Mouse (Mus musculus): ENCODE data around the gene Nlrx1. TPM values are rescaled to one million over a fixed set of nuclear protein-coding genes. Genes with fewer than 3 reads are reported as not detected.

Nlrx1 gene
- polyA plus RNA-seq, 1 experiment from 2014 or later = 6.8 TPM

- Histone ChIP-seq H3K9me3 (replicated peaks; ENCODE audit: low read length) (no peaks in the 10 kb centered on the region), H3K4me1 (replicated peaks; ENCODE audit: insufficient read depth, low read length) (no peaks in the 10 kb centered on the region), H3K27me3 (ENCODE audit: insufficient read depth, low read length) (no peaks in the 10 kb centered on the region), H3K4me3 (replicated peaks; ENCODE audit: low read depth, low read length) (no peak within 1 kb of the TSS), H3K36me3 (ENCODE audit: insufficient read depth, low read length) (no peaks in the 10 kb centered on the region), H3K9ac (ENCODE audit: low read depth, low read length) (no peak within 1 kb of the TSS), H3K4me2 (ENCODE audit: low read length) (no peak within 1 kb of the TSS), H3K27ac (no peak within 1 kb of the TSS)
- WGBS = 49% methylated on average over 2 of the region's 2 CpGs
- ATAC-seq (replicated peaks; ENCODE audit: low FRiP score, low read depth) (no peak), DNase-seq (ENCODE audit: low spot score) (no peak)
- TF ChIP-seq CTCF (IDR thresholded peaks at IDR 0.05; ENCODE audit: low read depth) = no peak
Observed at GRCm38 (mm10) chr9:44240399-44240798, 28.0 kb downstream of the Nlrx1 start, which contains the start of gene Ccdc153. Gene Ccdc153, plus strand, starts transcription at chr9:44240676.

GRCm38 (mm10) chr9:44239447-44239846, 29.0 kb downstream of the Nlrx1 start:
- peak; percentile 86 for TF ChIP-seq CTCF (IDR thresholded peaks at IDR 0.05; ENCODE audit: low read depth)
- Histone ChIP-seq H3K9me3 (replicated peaks; ENCODE audit: low read length) (no peaks in the 10 kb centered on the region), H3K9ac (ENCODE audit: low read depth, low read length) (no peak overlapping the region), H3K27me3 (ENCODE audit: insufficient read depth, low read length) (no peaks in the 10 kb centered on the region), H3K4me3 (replicated peaks; ENCODE audit: low read depth, low read length) (no peak overlapping the region), H3K27ac (no peak overlapping the region), H3K4me2 (ENCODE audit: low read length) (no peak overlapping the region), H3K36me3 (ENCODE audit: insufficient read depth, low read length) (no peaks in the 10 kb centered on the region), H3K4me1 (replicated peaks; ENCODE audit: insufficient read depth, low read length) (no peaks in the 10 kb centered on the region)
- ATAC-seq (replicated peaks; ENCODE audit: low FRiP score, low read depth) (no peak), DNase-seq (ENCODE audit: low spot score) (peak; percentile 86)
- WGBS = 15% methylated on average over 5 of the region's 5 CpGs

GRCm38 (mm10) chr9:44238501-44239190, 29.8 kb downstream of the Nlrx1 start:
- Histone ChIP-seq H3K4me3 (replicated peaks; ENCODE audit: low read depth, low read length) (no peak overlapping the region), H3K27me3 (ENCODE audit: insufficient read depth, low read length) (no peaks in the 10 kb centered on the region), H3K9ac (ENCODE audit: low read depth, low read length) (no peak overlapping the region), H3K4me1 (replicated peaks; ENCODE audit: insufficient read depth, low read length) (no peaks in the 10 kb centered on the region), H3K4me2 (ENCODE audit: low read length) (no peak overlapping the region), H3K27ac (no peak overlapping the region), H3K36me3 (ENCODE audit: insufficient read depth, low read length) (no peaks in the 10 kb centered on the region), H3K9me3 (replicated peaks; ENCODE audit: low read length) (no peaks in the 10 kb centered on the region)
- ATAC-seq (replicated peaks; ENCODE audit: low FRiP score, low read depth) (no peak), DNase-seq (ENCODE audit: low spot score) (no peak)
- WGBS = 79% methylated on average over 17 of the region's 17 CpGs
- TF ChIP-seq CTCF (IDR thresholded peaks at IDR 0.05; ENCODE audit: low read depth) = no peak

- ATAC-seq (replicated peaks; ENCODE audit: low FRiP score, low read depth) (no peak), DNase-seq (ENCODE audit: low spot score) (no peak)
- H3K27ac ChIP-seq = peak overlapping the region; percentile 71
- 38% methylated on average over 4 of the region's 4 CpGs for WGBS
- H3K36me3 ChIP-seq (ENCODE audit: insufficient read depth, low read length) = no peaks in the 10 kb centered on the region
- no peak overlapping the region for H3K4me2 ChIP-seq (ENCODE audit: low read length)
- H3K4me3 ChIP-seq (replicated peaks; ENCODE audit: low read depth, low read length) = no peak overlapping the region
- no peak overlapping the region for H3K9ac ChIP-seq (ENCODE audit: low read depth, low read length)
- no peaks in the 10 kb centered on the region for H3K4me1 ChIP-seq (replicated peaks; ENCODE audit: insufficient read depth, low read length)
- H3K9me3 ChIP-seq (replicated peaks; ENCODE audit: low read length) = no peaks in the 10 kb centered on the region
- H3K27me3 ChIP-seq (ENCODE audit: insufficient read depth, low read length) = no peaks in the 10 kb centered on the region
- no peak for TF ChIP-seq CTCF (IDR thresholded peaks at IDR 0.05; ENCODE audit: low read depth)
Observed at GRCm38 (mm10) chr9:44237128-44237527, 31.3 kb downstream of the Nlrx1 start.

- Histone ChIP-seq H3K27me3 (ENCODE audit: insufficient read depth, low read length) (no peaks in the 10 kb centered on the region), H3K36me3 (ENCODE audit: insufficient read depth, low read length) (no peaks in the 10 kb centered on the region), H3K4me2 (ENCODE audit: low read length) (no peak overlapping the region), H3K4me3 (replicated peaks; ENCODE audit: low read depth, low read length) (no peak overlapping the region), H3K4me1 (replicated peaks; ENCODE audit: insufficient read depth, low read length) (no peaks in the 10 kb centered on the region), H3K9me3 (replicated peaks; ENCODE audit: low read length) (no peaks in the 10 kb centered on the region), H3K9ac (ENCODE audit: low read depth, low read length) (0 out of 2 replicates have a peak overlapping the region, but pooled peaks have one; percentile 28), H3K27ac (peak overlapping the region; percentile 71)
- ATAC-seq (replicated peaks; ENCODE audit: low FRiP score, low read depth) (no peak), DNase-seq (ENCODE audit: low spot score) (peak; percentile 31)
- WGBS = 41% methylated on average over 4 of the region's 4 CpGs
- no peak for TF ChIP-seq CTCF (IDR thresholded peaks at IDR 0.05; ENCODE audit: low read depth)
Observed at GRCm38 (mm10) chr9:44236601-44237000, 31.8 kb downstream of the Nlrx1 start.

- H3K4me1 ChIP-seq (replicated peaks; ENCODE audit: insufficient read depth, low read length) = no peaks in the 10 kb centered on the region
- H3K27ac ChIP-seq = peak overlapping the region; percentile 72
- no peak for TF ChIP-seq CTCF (IDR thresholded peaks at IDR 0.05; ENCODE audit: low read depth)
- H3K9me3 ChIP-seq (replicated peaks; ENCODE audit: low read length) = no peaks in the 10 kb centered on the region
- WGBS = 24% methylated on average over 19 of the region's 19 CpGs
- peak; percentile 69 for DNase-seq (ENCODE audit: low spot score)
- H3K4me3 ChIP-seq (replicated peaks; ENCODE audit: low read depth, low read length) = peak overlapping the region; percentile 97
- peak overlapping the region; percentile 53 for H3K4me2 ChIP-seq (ENCODE audit: low read length)
- no peak overlapping the region; the same call in 1 of the 2 replicates for H3K9ac ChIP-seq (ENCODE audit: low read depth, low read length)
- peak; percentile 8; the same call in 1 of the 2 replicates for ATAC-seq (replicated peaks; ENCODE audit: low FRiP score, low read depth)
- H3K27me3 ChIP-seq (ENCODE audit: insufficient read depth, low read length) = no peaks in the 10 kb centered on the region
- H3K36me3 ChIP-seq (ENCODE audit: insufficient read depth, low read length) = no peaks in the 10 kb centered on the region
Observed at GRCm38 (mm10) chr9:44234479-44235427, 33.6 kb downstream of the Nlrx1 start.

Data from kidney, postnatal 0 days (tissue).